Mouse (Mus musculus) splenic B cell, adult 2 months (primary cell): ENCODE results near the gene Smchd1.
"Not testable (repeated sequence)": the region's sequence is repeated elsewhere in the genome, so short reads cannot be mapped to it uniquely, and the experiment has no call there.

Experiments used
- DNase-seq: peaks from one replicate; pipeline ENCODE4 v3.0.0-alpha.2; 2011; ENCODE audit warnings: low read depth, low spot score
- H3K27me3 ChIP-seq: 2 replicates; pipeline ENCODE4 v1.6.1; 2012; ENCODE audit warnings: mild to moderate bottlenecking, low read length, moderate library complexity, mixed read lengths; ENCODE audit not compliant: control insufficient read depth, poor library complexity, insufficient read depth, severe bottlenecking
- H3K36me3 ChIP-seq: 2 replicates; pipeline ENCODE4 v1.6.1; 2012; ENCODE audit warnings: mild to moderate bottlenecking, low read length, moderate library complexity, mixed read lengths; ENCODE audit not compliant: control insufficient read depth, poor library complexity, insufficient read depth, severe bottlenecking

Gene Smchd1

GRCm38 (mm10) chr17:71380346-71380745 is 94.8 kb downstream of the Smchd1 start:
- H3K27me3 ChIP-seq, result no peaks in the 10 kb centered on the region
- DNase-seq, result no peak
- H3K36me3 ChIP-seq, result peaks cover 15% of the 10 kb centered on the region

- DNase-seq, result no peak
- Histone ChIP-seq H3K27me3 (no peaks in the 10 kb centered on the region), H3K36me3 (peaks cover 22% of the 10 kb centered on the region)
Observed at GRCm38 (mm10) chr17:71377901-71378300, 97.2 kb downstream of the Smchd1 start.

GRCm38 (mm10) chr17:71355526-71355925 is 119.6 kb downstream of the Smchd1 start:
- H3K27me3 ChIP-seq, result no peaks in the 10 kb centered on the region
- no peak for DNase-seq
- peaks cover 27% of the 10 kb centered on the region for H3K36me3 ChIP-seq

- Histone ChIP-seq H3K27me3 (no peaks in the 10 kb centered on the region), H3K36me3 (peaks cover 23% of the 10 kb centered on the region)
- DNase-seq, result no peak
Observed at GRCm38 (mm10) chr17:71354205-71354604, 120.9 kb downstream of the Smchd1 start.

- DNase-seq, result no peak
- Histone ChIP-seq H3K27me3 (no peaks in the 10 kb centered on the region), H3K36me3 (peaks cover 11% of the 10 kb centered on the region)
Observed at GRCm38 (mm10) chr17:71348188-71348587, 127.0 kb downstream of the Smchd1 start.

DNA sequence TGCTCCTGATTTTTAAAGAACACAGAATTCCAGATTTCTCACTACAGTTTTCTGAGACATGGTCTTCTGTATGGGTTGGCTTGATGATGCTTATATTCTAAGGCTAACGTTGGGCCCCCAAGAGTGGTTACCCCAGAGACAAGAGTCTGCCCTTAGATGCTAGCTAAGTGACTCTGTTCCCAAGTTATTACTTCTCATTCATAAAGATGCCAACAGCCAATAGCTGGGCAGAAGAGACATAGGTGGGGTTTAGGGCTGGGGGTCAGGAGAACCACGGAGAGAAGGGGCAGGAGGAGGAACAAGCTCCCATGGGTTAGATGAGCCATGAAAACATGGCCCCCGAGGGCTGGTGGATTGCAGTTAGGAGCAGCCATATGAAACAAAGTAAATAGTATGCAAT is 133.1 kb downstream of the Smchd1 start:
- DNase-seq, result no peak
- Histone ChIP-seq H3K27me3 (no peaks in the 10 kb centered on the region), H3K36me3 (peaks cover 2% of the 10 kb centered on the region; the same call in 1 of the 2 replicates)

DNA sequence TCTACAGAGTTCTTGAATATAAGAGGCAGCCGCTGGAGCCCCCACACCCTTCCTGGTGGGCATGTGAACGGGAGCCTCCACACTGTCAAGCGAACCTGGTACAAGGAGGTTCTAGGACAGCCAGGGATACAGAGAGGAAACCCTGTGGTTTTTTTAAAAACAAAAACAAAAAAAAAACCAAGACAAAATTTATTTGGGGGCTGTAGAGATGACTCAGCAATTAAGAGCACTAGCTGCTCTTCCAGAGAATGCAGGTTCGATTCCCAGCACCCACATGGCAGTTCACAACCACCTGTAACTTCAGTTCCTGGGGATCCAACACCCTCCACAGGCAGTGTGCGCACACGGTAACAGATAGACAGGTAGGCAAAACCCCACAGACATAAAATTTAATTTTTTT is 136.5 kb downstream of the Smchd1 start:
- DNase-seq, result no peak
- no peaks in the 10 kb centered on the region for H3K27me3 ChIP-seq

GRCm38 (mm10) chr17:71337546-71337945 is 137.6 kb downstream of the Smchd1 start:
- Histone ChIP-seq H3K27me3 (no peaks in the 10 kb centered on the region), H3K36me3 (no peaks in the 10 kb centered on the region)
- no peak for DNase-seq

More for the DNA sequence above, 136.5 kb downstream of the Smchd1 start:
- H3K36me3 ChIP-seq, result no peaks in the 10 kb centered on the region

GRCm38 (mm10) chr17:71336421-71336820 is 138.7 kb downstream of the Smchd1 start:
- DNase-seq, result no peak
- Histone ChIP-seq H3K36me3 (no peaks in the 10 kb centered on the region), H3K27me3 (no peaks in the 10 kb centered on the region)

- no peak for DNase-seq
- no peaks in the 10 kb centered on the region for H3K27me3 ChIP-seq
Observed at GRCm38 (mm10) chr17:71332298-71332697, 142.8 kb downstream of the Smchd1 start.

GRCm38 (mm10) chr17:71320731-71321130 is 154.4 kb downstream of the Smchd1 start:
- H3K36me3 ChIP-seq, DNase-seq, H3K27me3 ChIP-seq: not testable (repeated sequence)

More at GRCm38 (mm10) chr17:71332298-71332697, 142.8 kb downstream of the Smchd1 start:
- no peaks in the 10 kb centered on the region for H3K36me3 ChIP-seq

DNA sequence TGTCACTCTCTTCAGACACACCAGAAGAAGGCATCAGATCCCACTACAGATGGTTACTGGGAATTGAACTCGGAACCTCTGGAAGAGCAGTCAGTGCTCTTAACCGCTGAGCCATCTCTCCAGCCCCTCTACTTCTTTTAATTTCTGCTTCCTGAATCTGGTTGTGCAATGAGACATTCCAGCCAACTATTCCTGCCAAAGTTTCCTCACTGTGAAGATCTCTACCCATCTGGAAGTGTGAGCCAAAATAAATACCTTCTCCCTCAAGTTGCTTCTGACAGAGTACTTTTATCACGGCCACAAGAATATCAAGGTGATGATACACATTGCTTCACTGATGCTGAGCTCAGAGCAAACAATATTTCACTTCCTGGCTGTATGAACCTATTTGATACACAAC is 155.8 kb downstream of the Smchd1 start:
- Histone ChIP-seq H3K36me3 (no peaks in the 10 kb centered on the region), H3K27me3 (no peaks in the 10 kb centered on the region; the same call in 1 of the 2 replicates)
- no peak for DNase-seq

- no peak for DNase-seq
- Histone ChIP-seq H3K36me3 (no peaks in the 10 kb centered on the region), H3K27me3 (no peaks in the 10 kb centered on the region; the same call in 1 of the 2 replicates)
Observed at GRCm38 (mm10) chr17:71317571-71317970, 157.6 kb downstream of the Smchd1 start.

DNA sequence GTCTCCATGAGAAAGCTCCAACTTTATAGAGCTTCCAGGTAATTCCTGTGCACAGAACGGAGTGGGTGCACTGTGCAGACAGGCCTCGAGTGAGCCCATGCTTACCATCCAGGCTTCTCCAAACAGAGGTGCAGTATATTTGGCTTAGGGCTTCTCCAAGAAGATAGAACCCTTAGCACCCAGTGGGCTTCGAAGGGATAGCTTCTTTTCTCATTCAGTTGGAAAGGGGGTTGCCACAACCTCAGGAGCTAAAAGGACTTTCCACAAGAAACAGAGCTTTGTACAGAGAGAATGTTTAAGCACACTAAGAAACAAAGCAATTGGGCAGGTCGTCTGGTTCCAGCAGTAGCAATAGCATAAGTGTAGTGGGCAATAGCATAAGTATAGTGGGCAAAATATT is 160.8 kb downstream of the Smchd1 start:
- H3K36me3 ChIP-seq, result no peaks in the 10 kb centered on the region
- no peaks in the 10 kb centered on the region; the same call in 1 of the 2 replicates for H3K27me3 ChIP-seq
- no peak for DNase-seq

GRCm38 (mm10) chr17:71311340-71312171 is 163.6 kb downstream of the Smchd1 start, which contains the start of gene Emilin2:
TSS of gene Emilin2 (minus strand) at chr17:71311978.
- Histone ChIP-seq H3K36me3 (no peaks in the 10 kb centered on the region), H3K27me3 (no peaks in the 10 kb centered on the region; the same call in 1 of the 2 replicates)
- DNase-seq, result peak; percentile 61
